Mouse (Mus musculus) lung, postnatal 14 days (tissue): Measurements from ENCODE around the gene Nme1.
"Not testable (repeated sequence)": the region's sequence is repeated elsewhere in the genome, so short reads cannot be mapped to it uniquely, and the experiment has no call there.

Experiments used
- DNase-seq: peaks from one replicate; pipeline ENCODE4 v3.0.0; 2021

Nme1 gene

DNA sequence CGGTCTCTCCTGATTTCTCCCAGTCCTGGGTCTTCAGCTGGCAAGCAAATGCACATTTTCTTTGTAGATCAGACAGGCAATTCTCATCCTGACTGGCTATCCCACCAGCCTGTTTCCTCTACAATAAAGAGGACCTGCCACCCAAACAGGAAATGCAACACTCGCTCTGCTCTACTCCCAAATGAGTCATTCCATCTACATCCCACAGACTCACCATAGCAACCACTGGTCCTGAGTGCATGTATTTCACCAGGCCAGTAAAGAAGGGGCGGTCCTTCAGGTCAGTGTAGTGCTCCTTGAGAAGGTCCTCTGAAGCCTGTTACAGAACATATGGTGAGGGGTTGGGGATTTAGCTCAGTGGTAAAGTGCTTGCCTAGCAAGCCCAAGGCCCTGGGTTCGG lies 5.3 kb downstream of the Nme1 start:
- DNase-seq: no peak

DNA sequence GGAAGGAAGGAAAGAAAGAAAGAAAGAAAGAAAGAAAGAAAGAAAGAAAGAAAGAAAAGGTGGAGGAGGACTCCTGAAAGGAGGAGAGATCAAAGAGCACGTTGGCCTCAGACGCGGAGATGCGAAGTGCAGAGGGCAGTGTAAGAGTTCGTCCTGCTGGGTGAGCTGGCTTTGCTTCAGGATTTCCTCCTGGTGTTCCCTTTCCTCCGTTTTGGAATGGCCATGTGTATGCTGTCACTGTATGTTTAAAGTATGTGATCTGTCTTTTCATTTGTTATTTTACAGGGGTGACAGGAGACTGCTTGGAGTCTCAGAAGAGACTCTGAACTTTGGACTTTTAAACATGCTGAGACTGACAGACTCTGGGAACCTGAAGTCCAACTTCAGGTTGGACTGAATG lies 6.8 kb downstream of the Nme1 start:
- no peak for DNase-seq

GRCm38 (mm10) chr11:93957746-93958145 lies 10.6 kb downstream of the Nme1 start:
- no peak for DNase-seq

DNA sequence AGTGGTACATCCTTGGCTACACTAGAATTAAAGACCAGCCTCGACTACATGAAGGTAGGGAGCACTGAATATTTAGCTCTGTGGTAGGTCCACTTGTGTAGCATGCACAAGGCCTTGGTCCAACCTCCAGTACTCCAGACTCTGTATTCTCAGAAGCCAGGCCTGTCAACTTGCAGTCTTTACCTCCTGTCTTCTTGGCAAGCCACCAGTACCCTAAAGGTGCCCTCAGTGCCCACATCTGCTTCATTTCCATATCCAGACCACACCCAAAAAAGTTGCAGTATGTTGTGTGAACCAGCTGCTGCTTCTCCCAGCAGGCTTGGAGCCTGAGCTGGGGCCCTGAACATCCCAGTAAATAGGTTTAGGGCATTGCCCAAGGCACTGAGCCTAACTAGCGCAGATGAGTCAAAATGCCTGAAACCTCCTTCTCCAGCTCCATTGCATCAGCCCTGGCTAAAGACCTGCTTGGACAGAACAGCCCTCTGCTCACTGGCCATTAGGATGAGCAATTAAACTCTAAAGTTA lies 11.2 kb downstream of the Nme1 start:
- no peak for DNase-seq

- no peak for DNase-seq
Observed at GRCm38 (mm10) chr11:93956159-93956558, 12.2 kb downstream of the Nme1 start, which contains the start of gene Nme2. TSS of gene Nme2 (minus strand) at chr11:93956259.

GRCm38 (mm10) chr11:93955256-93956150 lies 12.8 kb downstream of the Nme1 start:
- DNase-seq: peak; percentile 94

- DNase-seq: no peak
Observed at GRCm38 (mm10) chr11:93954738-93955255, 13.5 kb downstream of the Nme1 start.

- DNase-seq: no peak
Observed at GRCm38 (mm10) chr11:93952376-93952775, 15.9 kb downstream of the Nme1 start.

GRCm38 (mm10) chr11:93950045-93950444 lies 18.3 kb downstream of the Nme1 start:
- no peak for DNase-seq

DNA sequence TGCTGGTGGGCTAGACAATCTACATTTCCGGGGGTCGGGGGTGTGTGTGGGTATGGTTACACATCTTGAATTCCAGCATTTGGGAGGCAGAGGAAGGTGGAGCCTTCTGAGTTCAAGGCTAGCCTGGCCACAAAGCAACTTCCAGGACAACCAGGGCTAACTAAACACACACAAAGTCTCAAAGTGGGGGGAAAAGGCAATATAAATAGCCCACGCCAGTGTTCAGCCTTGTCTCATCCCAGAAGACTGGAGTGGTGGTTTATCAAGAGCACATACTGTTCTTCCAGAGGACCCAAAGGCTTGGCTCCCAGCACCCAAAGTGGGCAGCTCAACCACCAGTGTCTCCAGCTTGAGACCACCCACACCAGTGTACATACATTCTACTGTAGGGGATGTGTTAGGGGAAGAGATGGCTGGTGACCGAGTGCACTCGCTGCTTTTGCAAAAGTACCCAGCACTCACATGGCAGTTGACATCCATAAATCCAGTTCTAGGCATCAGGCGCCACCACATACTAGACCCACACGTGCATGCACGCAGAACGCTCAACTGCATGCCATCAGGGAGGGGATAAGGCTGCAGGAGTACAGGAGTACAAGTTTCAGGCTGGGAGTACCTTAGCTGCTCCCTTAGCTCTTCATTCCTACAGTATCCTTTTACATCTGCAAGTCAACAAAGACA lies 19.3 kb downstream of the Nme1 start:
- no peak for DNase-seq

DNA sequence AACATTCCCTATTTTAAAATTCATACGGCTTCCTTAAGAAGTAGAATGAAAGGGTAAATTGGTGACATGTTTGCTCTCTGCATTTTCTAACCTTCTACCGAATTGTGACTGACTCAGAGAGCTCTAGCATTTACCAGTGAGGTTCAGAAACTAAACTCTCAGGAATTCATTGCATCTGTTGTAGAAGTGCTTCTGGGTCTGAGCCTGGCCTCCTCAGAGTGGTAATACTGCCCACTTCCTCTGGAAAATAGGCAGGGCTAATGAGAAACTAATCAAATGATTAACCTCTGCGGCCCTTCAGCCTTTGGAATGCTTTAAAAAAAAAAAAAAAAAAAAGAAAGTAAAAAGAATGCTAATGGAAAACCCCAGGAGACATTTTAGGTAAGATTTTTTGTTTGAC lies 23.3 kb downstream of the Nme1 start:
- DNase-seq: no peak

DNA sequence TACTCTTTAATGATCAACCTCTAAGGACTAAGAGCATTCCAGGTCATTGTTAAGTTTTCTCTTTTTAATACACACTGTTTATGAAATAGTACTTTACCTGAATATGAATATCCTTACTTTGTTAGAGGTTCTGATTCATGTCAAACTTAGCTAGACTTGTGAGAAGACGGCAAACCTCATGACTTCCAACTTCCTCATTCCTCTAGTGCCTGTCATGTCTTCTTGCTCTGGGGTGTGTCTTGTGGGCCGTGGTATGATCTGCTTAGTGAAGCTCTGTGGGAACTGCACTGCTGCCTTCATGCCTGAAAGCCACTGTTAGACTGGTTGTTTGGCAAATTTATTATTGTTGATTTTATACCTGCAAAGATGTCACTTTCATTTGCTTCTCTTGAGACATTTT lies 27.4 kb downstream of the Nme1 start:
- no peak for DNase-seq

- DNase-seq: no peak
Observed at GRCm38 (mm10) chr11:93929106-93929505, 39.2 kb downstream of the Nme1 start.

GRCm38 (mm10) chr11:93915019-93915418 lies 53.3 kb downstream of the Nme1 start:
- DNase-seq: not testable (repeated sequence)

DNA sequence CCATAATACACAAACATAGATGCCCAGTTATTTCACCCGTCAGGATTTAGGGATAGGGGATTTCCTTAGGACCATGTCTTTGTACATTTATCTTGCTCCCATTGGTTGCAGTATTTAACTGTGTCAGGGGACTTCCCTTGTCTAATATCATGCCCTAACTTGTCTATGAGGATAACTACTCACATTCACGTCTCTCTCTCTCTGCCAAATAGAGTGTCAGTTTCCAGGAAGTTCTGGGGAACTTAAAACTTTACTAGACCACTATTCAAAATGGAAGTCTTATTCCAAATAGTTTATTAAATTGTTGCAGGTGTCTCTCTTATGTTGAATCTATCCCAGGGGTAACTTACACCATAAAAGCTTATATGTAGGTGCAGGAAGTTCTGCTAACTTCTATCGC lies 56.7 kb downstream of the Nme1 start:
- DNase-seq: no peak

DNA sequence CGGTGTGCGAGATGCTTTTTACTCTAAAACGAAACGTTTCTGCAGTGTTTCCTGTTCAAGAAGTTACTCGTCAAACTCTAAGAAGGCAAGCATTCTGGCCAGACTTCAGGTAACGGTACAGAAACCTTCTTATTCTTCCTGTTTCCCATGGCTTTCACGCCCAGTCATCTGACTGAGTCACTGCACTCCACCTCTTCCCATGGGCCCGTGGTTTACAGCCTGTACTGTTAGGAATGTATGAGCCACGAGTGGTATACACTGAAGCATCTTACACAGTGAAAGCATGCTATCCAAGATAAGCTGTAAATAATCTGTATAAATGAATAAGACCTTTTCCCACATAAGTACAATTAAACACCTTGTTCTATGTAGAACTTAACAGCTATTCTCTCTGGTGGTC lies 59.5 kb downstream of the Nme1 start:
- no peak for DNase-seq

DNA sequence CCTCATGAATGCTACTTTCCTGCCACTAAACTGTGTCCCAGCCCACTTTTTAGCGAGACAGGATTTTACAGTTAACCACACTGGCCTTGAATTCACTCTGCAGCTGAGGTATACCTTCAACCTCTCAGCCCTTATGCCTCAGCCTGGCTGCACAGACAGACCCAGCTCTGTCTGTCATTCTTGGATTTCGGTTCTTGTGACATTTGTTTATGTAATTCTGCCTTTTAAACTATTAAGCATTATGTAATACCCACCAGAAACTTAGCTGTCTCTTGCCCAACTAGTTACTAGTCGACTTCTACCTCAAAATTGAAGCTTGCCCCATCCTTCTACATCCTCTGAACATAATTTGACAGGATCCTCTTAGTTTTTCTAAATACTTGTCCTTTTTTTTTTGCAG lies 60.5 kb downstream of the Nme1 start:
- no peak for DNase-seq
